Mouse (Mus musculus) embryo, embryonic 11.5 days (tissue): ENCODE measurements around the gene Cpeb1.

Experiments
- DNase-seq: peaks from one replicate; pipeline ENCODE4 v3.0.0-alpha.2; 2012; ENCODE audit warnings: low read depth, low spot score

Gene Cpeb1

DNA sequence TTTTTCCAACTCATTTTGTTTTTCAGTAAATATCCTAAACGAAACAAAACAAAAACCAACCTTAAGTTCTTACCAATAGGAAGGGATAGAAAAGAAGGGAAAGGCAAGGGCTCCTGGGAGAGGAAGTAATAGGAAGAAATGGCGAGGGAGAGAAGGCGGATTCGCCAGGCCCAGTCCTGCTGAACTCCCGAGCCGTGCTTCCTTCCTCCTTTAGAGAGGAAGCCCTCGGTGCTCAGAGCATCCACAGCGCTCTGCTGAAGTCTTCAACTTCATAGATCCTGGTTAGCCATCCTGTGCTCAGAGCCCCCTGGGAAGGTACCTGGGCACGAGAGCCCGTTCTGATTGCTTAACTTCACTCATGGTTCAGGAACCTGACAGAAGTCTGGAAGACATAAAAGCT lies 127.6 kb downstream of the Cpeb1 start:
- DNase-seq, result no peak

DNA sequence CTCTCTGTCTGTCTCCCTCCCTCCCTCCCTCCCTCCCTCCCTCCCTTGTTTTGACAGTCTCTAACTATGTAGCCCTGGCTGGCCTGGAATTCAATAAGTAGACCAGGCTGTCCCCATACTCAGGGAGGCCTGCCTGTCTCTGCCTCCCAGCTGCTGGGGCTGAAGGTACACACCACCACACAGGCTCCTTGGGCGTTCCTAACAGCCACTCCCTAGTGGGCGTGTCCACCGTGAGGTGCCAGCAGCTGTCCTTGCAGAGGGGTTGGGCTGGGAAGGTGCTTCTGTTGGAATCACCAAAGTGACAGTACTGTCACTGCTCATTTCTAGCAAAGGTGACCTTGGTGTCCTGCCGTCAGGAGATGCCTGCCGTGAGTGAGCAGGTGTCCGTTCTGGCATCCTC lies 128.4 kb downstream of the Cpeb1 start:
- no peak for DNase-seq

DNA sequence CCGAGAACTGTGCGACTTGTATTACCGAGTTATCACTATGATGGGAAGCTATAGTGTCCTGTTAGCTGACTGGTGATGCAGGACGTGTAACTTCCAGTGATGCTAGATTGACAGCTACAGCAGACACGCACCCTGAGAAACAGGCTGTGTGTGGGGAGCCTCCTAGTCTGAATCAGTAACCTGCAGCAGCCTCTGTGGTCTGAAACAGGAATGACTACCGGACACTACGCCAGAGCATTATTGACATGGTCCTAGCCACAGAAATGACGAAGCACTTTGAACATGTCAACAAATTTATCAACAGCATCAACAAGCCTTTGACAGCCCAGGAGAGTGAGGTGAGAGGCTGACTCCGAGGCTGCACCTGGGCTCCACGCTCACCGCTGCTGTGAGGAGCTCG lies 129.2 kb downstream of the Cpeb1 start:
- no peak for DNase-seq

DNA sequence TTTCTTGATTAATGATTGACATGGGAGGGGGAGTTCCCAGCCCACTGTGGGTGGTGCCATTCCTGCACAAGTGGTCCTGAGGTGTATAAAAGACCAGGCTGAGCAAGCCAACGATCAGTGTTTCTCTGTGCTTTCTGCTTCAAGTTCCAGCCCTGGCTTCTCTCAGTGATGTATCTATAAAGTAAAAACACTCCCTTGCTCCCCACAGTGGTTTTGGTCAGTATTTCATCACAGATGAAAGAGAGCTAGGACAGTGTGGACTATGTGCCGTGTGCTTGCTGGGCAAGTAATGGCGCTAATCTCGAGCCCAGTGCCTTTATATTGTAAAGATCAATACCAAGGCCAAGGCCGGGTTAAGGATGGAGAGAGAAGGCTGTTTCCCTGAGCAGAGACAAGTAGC lies 133.5 kb downstream of the Cpeb1 start:
- DNase-seq, result no peak

DNA sequence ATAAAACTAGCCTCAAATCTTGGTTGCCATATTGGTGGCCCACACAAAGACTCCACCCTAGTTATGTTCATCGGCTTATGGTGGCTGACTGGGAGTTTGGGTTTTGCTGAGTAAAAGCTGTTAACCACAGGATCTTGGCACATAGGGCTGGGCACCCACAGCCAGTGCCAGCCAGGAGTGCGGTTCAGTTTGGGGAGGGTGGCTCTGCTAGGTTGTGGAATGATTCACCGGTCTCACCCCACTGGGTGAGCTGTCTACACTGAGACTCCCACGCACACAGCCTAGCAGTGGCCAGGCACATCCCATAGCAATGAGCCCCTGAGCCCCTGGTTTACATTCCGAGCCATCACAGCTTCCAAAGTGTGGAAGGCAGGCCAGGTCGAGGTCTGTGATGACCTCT lies 135.5 kb downstream of the Cpeb1 start:
- DNase-seq, result no peak

DNA sequence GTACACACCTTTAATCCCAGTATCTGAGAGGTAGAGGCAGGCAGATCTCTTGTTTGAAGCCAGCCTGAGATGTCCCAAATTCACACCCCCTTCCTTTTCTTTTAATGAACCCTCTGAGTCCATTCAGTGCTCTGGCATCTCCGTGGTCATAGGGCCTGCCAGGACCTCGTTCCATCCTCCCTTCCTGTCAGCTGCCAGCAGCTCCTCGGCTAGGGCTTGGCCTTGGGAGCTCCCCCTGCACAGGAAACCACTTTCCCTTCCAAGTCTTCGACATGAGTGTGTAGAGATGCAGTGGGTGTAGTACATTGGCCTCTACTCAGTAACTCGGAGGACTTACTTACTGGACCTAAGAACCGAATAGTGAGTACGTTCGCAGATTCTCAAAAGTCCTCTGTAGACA lies 139.7 kb downstream of the Cpeb1 start:
- DNase-seq, result no peak

DNA sequence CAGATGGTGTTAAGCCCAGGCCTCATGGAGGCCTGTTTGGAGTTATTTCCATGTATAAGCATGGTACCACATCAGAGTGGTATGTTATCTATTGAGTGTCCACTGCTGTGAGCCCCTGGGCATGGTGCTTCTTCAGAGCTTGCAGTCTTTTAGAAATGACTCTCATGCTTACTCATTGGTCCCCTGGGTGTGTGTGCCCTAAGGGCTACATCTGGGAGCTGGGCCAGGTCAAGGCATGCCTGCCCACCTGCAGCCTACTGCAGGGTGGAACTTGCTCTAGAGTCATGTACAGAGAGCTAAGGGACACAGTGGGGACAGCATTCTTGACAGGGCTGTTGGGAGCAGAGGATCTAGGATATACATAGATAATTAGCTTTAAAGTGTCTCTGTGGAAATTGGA lies 143.7 kb downstream of the Cpeb1 start:
- no peak for DNase-seq

DNA sequence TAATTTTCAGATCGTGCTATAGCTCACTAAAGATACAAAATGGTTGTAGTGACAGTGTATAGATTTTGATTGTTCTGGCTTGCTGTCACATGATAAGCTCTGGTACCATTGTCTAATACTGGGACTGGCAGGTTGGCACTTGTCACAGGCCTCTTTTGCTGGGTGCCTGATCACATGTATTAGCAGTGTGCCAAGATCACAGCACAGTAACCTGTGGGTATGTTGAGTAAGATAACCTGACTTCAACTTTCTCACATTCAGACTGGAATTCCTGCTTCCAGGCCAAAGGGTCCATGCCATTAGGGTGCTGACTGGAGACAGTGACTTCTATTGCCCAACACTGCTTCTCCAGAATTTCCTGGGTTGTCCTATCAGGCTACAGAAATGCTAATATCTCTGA lies 144.1 kb downstream of the Cpeb1 start:
- DNase-seq, result no peak

DNA sequence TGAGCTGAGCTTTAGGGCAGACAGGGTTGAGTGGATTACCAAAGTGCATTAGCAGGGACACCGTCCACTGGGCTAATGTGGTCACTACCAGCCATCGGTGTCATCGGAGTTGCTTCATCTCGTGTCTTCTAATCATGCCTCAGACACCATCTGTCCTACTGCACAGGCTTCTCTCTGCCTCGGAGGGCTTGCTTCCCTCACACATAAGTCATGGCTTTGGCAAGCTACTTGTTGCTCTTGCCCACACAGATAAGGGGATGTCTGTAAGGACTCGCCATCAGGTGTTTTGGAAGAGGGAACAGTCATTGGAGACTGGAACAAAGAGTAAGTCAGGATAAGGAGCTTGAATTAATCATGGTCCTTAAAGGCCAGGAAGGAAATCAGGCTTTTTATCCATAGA lies 146.0 kb downstream of the Cpeb1 start:
- no peak for DNase-seq

DNA sequence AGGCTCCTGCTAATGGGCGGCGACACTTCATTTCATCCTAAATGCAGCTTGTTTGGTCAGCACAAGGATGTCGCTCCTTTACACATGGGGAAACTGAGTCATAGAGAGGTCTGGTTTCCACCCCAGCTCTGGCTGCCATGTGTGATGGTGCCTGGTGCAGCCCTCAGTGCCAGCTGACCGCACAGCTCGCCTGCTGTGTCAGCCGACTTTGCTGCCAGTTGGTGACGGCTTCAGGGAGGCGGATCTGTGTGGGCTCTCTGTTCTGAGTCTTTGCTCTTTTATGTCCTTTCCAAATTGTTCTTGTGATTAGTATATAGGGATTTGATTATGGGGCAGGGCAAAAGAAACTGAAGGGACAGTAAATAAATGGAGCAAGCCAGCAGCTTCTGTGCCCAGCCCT lies 147.5 kb downstream of the Cpeb1 start:
- no peak for DNase-seq

DNA sequence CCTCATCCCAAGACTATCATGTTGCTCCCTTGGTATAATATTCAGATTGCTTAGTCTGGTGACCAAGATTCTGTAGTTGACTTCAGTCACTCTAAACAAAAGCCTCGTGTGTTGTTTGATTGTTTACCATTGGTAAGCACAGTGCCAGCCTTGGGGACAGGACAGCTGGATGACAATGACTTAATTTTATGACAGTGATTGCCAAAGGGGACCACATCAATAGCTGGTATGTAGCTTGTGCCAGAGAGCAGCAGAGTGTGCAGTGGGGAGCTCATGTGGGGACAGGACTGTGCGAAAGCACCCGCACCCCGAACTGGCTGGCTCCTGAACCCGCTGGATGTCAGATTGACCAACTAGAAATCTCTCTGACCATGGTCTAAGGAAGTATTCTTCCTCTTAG lies 150.6 kb downstream of the Cpeb1 start:
- DNase-seq, result no peak

DNA sequence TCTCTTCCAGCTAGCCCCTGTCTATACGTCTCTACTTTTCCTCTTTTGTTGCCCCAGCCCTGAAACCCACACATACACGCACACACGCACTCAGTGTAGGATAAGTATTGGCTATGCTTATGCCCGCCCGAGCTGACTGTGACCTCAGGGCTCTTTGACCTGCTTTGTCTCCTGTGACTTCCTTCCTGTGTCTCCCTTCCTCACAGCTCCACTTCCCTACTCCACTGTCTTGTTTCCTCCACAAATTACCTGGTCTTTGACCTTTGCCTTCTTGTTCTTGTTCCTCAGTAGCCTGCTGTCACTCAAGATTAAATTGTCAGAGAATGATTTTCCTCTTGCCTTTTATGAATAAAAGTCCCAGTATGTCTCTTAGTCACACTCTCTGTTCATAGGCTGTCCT lies 151.2 kb downstream of the Cpeb1 start:
- no peak for DNase-seq

DNA sequence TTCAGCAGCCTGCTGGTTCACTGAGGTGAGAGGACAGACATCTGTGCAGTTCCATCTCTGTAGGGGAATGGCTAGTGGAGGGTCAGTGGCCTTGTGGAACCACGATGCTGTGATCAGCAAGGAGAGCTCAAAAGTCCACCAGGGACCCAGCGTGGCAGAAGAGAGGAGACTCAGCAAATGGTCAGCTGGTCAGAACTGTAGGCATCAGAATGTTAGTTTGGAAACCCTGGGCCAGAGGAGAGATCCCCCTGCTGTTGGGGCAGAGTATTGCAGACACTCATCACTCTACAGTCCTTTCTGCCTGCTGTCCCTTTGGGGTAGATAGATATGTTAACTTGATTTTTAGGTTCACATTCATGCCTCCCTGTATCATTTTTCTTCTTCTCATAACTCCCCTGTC lies 151.6 kb downstream of the Cpeb1 start:
- DNase-seq, result no peak

DNA sequence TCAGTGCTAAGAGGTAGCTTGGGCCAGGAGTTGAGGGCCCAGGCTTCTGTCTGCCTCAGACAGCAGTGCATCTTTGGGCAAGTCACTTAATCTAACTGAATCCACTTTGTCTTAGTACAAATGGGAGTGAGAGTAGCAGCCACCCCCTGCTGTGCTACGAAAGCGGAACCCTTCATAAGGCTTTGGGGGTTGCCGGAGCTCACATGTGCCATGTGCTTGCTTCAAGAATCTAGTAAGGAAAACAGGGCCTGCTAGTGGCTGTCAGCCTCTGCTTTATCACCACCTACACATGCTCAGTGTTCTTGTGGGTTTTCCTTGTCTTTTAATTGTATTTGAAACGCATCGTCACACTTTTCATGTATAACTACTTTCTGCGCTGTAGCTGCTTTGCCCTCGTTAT lies 153.9 kb downstream of the Cpeb1 start:
- DNase-seq, result no peak

DNA sequence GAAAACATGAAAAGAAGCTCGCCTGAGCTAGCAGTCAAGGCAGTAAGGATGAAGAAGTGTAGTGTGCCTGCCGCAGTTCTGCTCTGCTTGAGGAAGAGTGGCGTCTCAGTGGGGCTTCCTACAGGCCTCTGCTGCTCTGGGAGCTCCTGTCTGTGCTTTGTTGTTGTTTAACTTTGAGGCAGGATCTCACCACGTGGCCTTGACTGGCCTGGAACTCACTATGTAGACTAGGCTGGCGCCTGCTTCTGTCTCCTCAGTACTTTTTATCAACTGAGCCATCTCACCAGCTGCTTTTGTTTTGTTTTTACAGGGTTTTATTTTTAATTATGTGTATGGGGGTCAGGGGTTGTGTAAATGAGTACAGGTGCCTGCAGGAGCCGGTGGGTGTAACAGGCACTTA lies 157.1 kb downstream of the Cpeb1 start:
- no peak for DNase-seq
